30 mouse cellular contexts compared by ENCODE assay signal in genomic region chr6:58937726-58938125, GRCm38 (mm10). TPM values are rescaled to one million over a fixed set of nuclear protein-coding genes. Genes with fewer than 3 reads are reported as not detected.
"Had no signal": no experiment of that assay in that cellular context is flagged by ENCODE, and none has a peak within 500 bp of the region (broad histone marks: within the 10 kb centered on the region; RNA-seq: fewer than 3 reads in every experiment).

No protein-coding gene starts in this region.

- H3K27ac ChIP-seq: embryonic facial prominence, embryonic 10.5 days; embryonic facial prominence, embryonic 12.5 days; embryonic facial prominence, embryonic 13.5 days; embryonic facial prominence, embryonic 15.5 days; forebrain, embryonic 10.5 days; forebrain, embryonic 12.5 days; forebrain, embryonic 13.5 days; forebrain, embryonic 15.5 days; gastrocnemius, adult 2 months had no signal

- H3K27me3 ChIP-seq: embryonic facial prominence, embryonic 12.5 days; embryonic facial prominence, embryonic 13.5 days; embryonic facial prominence, embryonic 15.5 days; forebrain, embryonic 12.5 days; forebrain, embryonic 13.5 days; forebrain, embryonic 15.5 days had no signal

- H3K9me3 ChIP-seq: embryonic facial prominence, embryonic 10.5 days; embryonic facial prominence, embryonic 12.5 days; embryonic facial prominence, embryonic 13.5 days; embryonic facial prominence, embryonic 15.5 days; forebrain, embryonic 10.5 days; forebrain, embryonic 12.5 days; forebrain, embryonic 13.5 days; forebrain, embryonic 15.5 days had no signal

- ATAC-seq: forebrain, embryonic 13.5 days; forebrain, embryonic 14.5 days; forebrain, embryonic 15.5 days; forebrain, embryonic 16.5 days; forebrain, postnatal 0 days had no signal

- H3K4me3 ChIP-seq: embryonic facial prominence, embryonic 10.5 days; embryonic facial prominence, embryonic 12.5 days; embryonic facial prominence, embryonic 13.5 days; embryonic facial prominence, embryonic 15.5 days; erythroblast, embryonic 14.5 days; forebrain, embryonic 10.5 days; forebrain, embryonic 12.5 days; forebrain, embryonic 13.5 days; forebrain, embryonic 15.5 days; gastrocnemius, adult 2 months had no signal

- H3K4me1 ChIP-seq: embryonic facial prominence, embryonic 15.5 days had no signal

- H3K36me3 ChIP-seq: embryonic facial prominence, embryonic 10.5 days; embryonic facial prominence, embryonic 12.5 days; embryonic facial prominence, embryonic 15.5 days; forebrain, embryonic 10.5 days; forebrain, embryonic 12.5 days; forebrain, embryonic 15.5 days had no signal

- DNase-seq: cerebellum, adult 2 months; cerebellum, adult 8-10 months; cerebellum, adult 9-10 months; cerebellum, adult 9-11 months; cerebellum, postnatal 10 days; cerebellum, postnatal 14 days; cerebellum, postnatal 25 days; cerebellum, postnatal 36 days; embryo, embryonic 11 days; forebrain, postnatal 0 days; gastrocnemius, adult 2 months; gastrocnemius, postnatal 10 days; gastrocnemius, postnatal 14 days; gastrocnemius, postnatal 25 days; gastrocnemius, postnatal 36 days; heart, adult 11 months; heart, adult 18-20 months had no signal

- H3K4me2 ChIP-seq: embryonic facial prominence, embryonic 12.5 days; embryonic facial prominence, embryonic 13.5 days; embryonic facial prominence, embryonic 15.5 days; forebrain, embryonic 12.5 days; forebrain, embryonic 13.5 days; forebrain, embryonic 15.5 days had no signal

- H3K9ac ChIP-seq: embryonic facial prominence, embryonic 12.5 days; embryonic facial prominence, embryonic 13.5 days; embryonic facial prominence, embryonic 15.5 days; forebrain, embryonic 12.5 days; forebrain, embryonic 13.5 days; forebrain, embryonic 15.5 days; forebrain, postnatal 0 days had no signal

RNA-seq across cellular contexts. Expression of gene Nap1l5, which starts 30.9 kb away (rescaled TPM):
- total RNA-seq: common myeloid progenitor, adult 5-6 weeks; gastrocnemius, postnatal 36 days; granulocyte monocyte progenitor cell, adult 5-6 weeks had no signal
- polyA plus RNA-seq: erythroblast, embryonic 14.5 days had no signal
